Mouse (Mus musculus): ENCODE data around the gene Nr4a1. TPM values are rescaled to one million over a fixed set of nuclear protein-coding genes. Genes with fewer than 3 reads are reported as not detected.
A peak's percentile ranks its signal among the peaks of the same experiment; 100 is the strongest.

The Nr4a1 gene
- total RNA-seq, 4 experiments from 2014 or later: 42.9 to 895 (median 124) TPM

GRCm38 (mm10) chr15:101233641-101234275, 20.3 kb upstream of the Nr4a1 start:
- DNase-seq: no peak

- DNase-seq: no peak
Observed at GRCm38 (mm10) chr15:101234611-101235341, 19.3 kb upstream of the Nr4a1 start.

GRCm38 (mm10) chr15:101235342-101235698, 18.7 kb upstream of the Nr4a1 start:
- DNase-seq: no peak

GRCm38 (mm10) chr15:101235728-101236327, 18.2 kb upstream of the Nr4a1 start:
- DNase-seq: no peak

DNA sequence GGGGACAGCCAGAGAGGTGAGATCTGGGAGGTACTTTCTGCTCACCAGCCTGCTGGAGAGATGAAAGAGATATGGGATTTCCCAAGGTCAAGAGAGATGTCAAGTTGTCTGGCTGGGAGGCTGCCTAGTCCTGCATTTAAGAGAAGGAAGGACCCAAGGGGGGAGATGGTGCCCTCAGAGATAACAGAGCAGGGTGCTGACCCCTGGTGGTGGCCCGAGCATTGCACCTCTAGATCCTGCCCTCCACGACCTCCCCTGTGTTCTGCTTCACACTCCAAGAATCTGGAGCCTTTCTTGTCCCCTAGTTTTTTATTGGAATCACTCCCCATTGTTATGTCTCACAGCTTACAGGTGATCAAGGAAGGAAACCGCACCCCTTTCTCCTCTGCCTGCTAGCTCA, 17.2 kb upstream of the Nr4a1 start:
- DNase-seq: no peak

GRCm38 (mm10) chr15:101238885-101239511, 15.1 kb upstream of the Nr4a1 start:
- DNase-seq: no peak

DNA sequence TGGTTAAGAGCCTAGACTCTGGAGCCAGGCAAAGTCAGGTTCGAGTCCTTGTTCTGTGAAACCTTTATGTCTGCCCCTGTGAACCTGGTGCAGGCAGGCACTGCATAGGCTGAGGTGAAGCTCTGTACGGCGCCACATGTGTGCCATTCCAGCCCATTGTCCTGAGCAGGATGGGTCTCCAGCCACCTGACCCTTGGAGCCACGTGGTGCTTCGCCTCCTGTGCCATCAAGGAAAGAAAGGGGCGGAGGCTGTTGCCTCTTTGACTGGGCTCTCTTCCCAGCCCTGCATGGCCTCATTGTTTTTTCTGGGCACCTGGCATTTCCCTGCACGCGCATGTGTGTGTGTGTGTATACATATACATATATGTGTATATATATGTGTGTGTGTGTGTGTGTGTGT, 14.2 kb upstream of the Nr4a1 start:
- DNase-seq: no peak

- DNase-seq: peak; percentile 79
Observed at GRCm38 (mm10) chr15:101240799-101241204, 13.3 kb upstream of the Nr4a1 start.

DNA sequence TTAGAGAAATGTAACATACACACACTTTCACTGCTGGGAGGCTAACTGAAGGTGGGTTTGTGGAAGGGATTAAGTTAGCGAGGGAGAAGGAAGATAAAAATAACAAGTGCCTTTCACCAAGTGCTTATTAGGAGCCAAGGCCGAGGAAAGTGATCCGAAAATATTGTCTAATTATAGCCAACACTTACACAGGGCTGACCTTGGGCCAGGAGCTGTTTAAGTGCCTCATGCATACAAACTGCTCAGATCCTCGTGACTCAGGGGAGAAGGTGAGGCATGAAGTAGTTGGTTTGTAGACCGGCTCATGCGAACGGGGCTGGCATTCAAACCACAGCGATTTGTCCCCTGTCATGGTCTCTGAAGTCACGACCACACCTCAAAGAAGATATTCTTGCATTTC, 12.8 kb upstream of the Nr4a1 start:
- DNase-seq: no peak

GRCm38 (mm10) chr15:101241853-101242252, 12.2 kb upstream of the Nr4a1 start:
- no peak for DNase-seq

GRCm38 (mm10) chr15:101242645-101243044, 11.4 kb upstream of the Nr4a1 start:
- DNase-seq: no peak

DNA sequence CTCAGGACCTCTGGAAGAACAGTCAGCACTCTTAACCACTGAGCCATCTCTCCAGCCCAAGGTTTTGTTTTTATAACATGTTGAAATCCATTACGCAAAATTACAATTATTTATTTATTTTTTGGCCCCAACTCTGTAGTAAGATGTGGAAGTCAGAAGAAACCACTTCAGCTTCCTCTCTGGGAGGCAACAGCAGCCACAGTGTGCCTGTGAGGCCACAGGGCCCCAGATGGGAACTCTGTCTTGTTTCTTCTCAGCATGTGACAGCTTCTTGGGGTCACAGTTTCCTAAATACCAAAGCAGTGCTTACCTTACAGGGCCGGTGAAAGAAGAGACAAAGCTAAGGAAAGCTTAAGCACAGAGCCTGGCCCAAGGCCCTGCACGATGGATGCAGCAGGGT, 10.1 kb upstream of the Nr4a1 start:
- DNase-seq: no peak

GRCm38 (mm10) chr15:101246231-101247154, 7.6 kb upstream of the Nr4a1 start:
- DNase-seq: peak; percentile 98

DNA sequence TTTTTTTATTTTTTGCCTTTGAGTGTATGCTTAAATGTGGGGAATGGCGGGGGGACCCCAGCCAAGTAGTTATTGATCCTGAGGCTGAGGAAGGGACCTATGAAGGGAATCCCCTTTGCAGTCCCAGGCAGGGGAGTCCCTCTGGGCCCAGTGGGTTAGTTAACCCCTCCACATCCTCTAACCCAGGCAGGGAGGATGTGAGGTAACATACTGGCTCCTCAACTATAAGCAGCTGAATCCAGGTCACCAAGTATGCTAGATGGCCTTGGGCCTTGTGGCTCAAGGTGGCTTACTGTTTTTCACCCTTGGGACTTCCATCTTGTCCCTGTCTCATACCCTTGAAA, 6.9 kb upstream of the Nr4a1 start:
- no peak for DNase-seq

- no peak for DNase-seq
Observed at GRCm38 (mm10) chr15:101248029-101248710, 5.9 kb upstream of the Nr4a1 start.

DNA sequence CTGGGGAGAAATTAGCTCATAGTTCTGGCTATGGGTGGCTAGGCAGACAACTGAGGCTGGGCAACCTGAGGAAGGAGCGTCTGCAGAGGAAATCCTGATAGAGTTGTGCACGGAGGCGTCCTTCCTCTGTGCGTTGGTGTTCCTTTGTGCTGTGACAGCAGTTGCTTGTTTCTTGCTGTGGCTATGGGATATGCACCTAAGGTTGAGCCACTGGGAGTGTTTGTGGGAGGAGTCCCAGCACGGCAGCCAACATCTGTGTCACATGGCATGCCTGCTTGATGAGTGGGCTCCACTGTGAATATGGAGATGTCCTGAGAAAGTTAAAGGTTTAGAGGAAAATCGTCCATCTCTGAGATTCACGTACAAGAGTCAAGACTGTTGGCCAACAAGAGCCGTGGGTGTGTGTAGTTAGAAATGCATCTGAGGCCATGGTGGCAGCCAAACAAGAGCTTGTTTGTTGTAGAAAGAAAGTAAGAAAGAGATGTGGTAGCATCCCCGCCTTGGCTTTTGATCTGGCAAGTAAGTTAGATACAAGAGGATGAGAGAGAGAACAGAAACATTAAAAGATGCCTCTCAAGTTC, 3.8 kb upstream of the Nr4a1 start:
- no peak for DNase-seq

DNA sequence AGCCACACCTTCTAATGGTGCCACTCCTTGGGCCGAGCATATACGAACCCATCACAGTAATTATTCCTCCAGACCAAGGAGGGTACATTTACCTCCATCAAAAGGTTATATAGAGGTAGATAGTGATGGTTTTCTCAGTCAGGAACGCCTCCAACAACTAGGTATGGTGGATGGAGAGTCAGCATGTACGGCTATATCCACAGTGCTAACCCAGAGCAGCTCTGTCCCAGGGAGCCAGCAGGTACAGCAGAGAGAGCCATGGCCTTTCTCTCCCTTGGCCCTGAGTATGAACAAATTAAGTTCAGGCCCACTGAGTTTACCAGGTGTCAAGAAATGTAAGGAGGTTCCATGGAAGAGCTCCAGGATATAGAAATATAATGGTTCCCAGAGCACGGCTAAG, 2.1 kb upstream of the Nr4a1 start:
- DNase-seq: no peak

DNA sequence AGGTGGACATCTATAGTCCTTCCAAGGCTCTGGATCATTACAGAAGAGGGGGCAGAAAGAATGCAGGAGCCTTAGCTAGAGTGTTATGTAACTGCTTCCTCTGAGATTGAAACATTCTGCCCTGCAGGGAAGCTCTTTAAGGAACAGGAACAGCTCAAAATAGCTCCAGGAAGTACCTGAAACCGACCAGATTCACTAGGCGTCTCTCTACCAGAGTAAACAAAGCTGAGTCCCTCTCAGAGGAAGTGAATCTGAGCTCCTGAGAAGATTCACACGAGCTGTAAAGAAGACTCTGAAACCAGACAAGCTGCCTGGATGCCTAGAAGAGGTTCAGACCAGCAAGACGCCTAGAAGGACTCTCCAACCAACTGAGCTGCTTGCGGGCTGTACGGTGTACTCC, 1.5 kb upstream of the Nr4a1 start:
- no peak for DNase-seq

- DNase-seq: no peak
Observed at GRCm38 (mm10) chr15:101253563-101253885, 545 bp upstream of the Nr4a1 start.

DNA sequence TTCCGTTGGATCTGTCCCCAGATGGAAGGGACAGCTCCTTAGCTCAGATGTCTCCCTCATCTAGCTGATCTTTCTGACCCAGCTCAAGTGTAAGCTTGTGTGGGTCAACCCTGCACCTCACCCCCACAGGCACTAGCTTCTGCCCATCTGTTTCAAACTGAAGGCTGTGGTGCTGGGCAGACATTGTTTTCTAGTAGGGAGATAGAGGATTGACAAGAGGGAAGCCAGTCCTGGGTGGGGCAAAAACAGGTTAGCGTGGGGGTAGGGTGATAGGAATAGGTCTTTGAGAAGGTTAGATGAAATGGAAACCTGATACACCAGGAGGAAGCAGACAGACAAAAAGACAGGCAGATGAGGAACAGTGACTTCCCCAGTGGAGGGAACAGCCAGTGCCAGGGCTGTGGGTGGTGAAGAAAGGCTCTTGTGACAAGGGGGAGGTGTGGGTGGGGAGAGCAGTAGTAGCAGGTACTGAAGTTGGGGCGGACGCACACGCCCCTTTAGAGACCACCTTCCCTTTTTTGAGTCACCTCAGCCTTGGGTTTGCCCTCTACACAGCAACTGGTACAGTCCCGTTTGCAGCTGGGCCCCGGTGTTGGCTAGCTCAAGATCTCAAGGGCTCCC, 1.9 kb downstream of the Nr4a1 start:
- no peak for DNase-seq

Measured in adrenal gland, adult 8-10 months (tissue).